Mouse (Mus musculus): ENCODE measurements around the gene Vipr1. TPM values are rescaled to one million over a fixed set of nuclear protein-coding genes. Genes with fewer than 3 reads are reported as not detected.

Gene Vipr1
- polyA plus RNA-seq, 1 experiment from 2014 or later, result 0.26 TPM

DNA sequence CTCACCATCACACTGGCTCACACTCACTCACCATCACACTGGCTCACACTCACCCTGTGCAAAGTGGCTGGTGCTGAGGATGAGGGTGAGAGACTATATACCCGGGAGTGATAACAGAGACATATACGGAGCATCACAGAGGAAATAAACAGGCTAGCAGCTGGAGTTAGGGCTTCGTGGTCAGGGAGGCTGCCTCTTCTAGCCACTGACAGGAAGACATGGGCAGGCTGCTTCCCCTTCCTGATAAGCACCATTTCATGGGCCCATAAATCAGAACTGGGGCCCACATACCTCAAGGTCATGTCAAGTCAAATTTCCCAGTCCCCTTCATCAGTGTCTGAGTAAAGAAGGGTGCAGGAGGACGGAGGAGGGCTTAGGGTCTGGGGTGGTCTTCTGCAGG, 34.6 kb downstream of the Vipr1 start:
- Histone ChIP-seq H3K27me3 (replicated peaks; ENCODE audit: control insufficient read depth, insufficient read depth, low read length) (no peaks in the 10 kb centered on the region), H3K36me3 (ENCODE audit: control insufficient read depth, insufficient read depth, low read length) (no peaks in the 10 kb centered on the region), H3K4me2 (ENCODE audit: low read depth, low read length) (no peak overlapping the region), H3K4me3 (ENCODE audit: low read depth, low read length) (no peak overlapping the region), H3K9me3 (ENCODE audit: control insufficient read depth, low read length) (no peaks in the 10 kb centered on the region), H3K27ac (replicated peaks; ENCODE audit: low read depth, low read length) (no peak overlapping the region), H3K4me1 (ENCODE audit: control insufficient read depth, insufficient read depth, low read length) (no peaks in the 10 kb centered on the region), H3K9ac (ENCODE audit: low read depth, low read length) (no peak overlapping the region)
- no peak for DNase-seq (ENCODE audit: low spot score)
- ATAC-seq (ENCODE audit: low read depth), result no peak
- WGBS, result 76% methylated on average over 4 of the region's 4 CpGs

- 74% methylated on average over 8 of the region's 8 CpGs for WGBS
- DNase-seq (ENCODE audit: low spot score), result no peak
Observed at GRCm38 (mm10) chr9:121677476-121677875, 35.0 kb downstream of the Vipr1 start.

DNA sequence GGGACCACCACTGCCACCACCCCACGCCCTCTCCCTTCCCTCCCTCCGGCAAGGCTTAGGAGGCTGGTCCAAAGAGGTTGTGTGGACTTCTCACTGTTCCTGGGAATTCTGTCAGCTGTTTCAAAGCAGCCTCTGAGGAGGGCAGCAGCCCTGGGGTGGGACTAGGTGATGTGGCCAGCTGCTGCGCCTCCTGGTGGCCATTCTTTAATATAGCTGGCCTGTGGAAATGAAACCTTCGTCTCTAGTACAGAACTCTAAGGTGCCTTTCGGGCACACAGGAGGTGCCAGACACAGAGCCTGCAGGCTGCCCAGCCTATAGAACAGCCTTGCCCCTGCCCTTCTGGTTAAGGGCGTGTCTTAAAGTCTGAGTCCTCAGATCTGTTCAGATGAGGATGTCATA, 37.0 kb downstream of the Vipr1 start:
- 19% methylated on average over 6 of the region's 6 CpGs for WGBS
- peak; percentile 77 for DNase-seq (ENCODE audit: low spot score)

More at GRCm38 (mm10) chr9:121677476-121677875, 35.0 kb downstream of the Vipr1 start:
- Histone ChIP-seq H3K9me3 (ENCODE audit: control insufficient read depth, low read length) (no peaks in the 10 kb centered on the region), H3K27me3 (replicated peaks; ENCODE audit: control insufficient read depth, insufficient read depth, low read length) (no peaks in the 10 kb centered on the region), H3K9ac (ENCODE audit: low read depth, low read length) (no peak overlapping the region), H3K27ac (replicated peaks; ENCODE audit: low read depth, low read length) (no peak overlapping the region), H3K4me1 (ENCODE audit: control insufficient read depth, insufficient read depth, low read length) (no peaks in the 10 kb centered on the region), H3K36me3 (ENCODE audit: control insufficient read depth, insufficient read depth, low read length) (peaks cover 1% of the 10 kb centered on the region; the same call in 1 of the 2 replicates), H3K4me3 (ENCODE audit: low read depth, low read length) (no peak overlapping the region), H3K4me2 (ENCODE audit: low read depth, low read length) (no peak overlapping the region)
- ATAC-seq (ENCODE audit: low read depth), result no peak

DNA sequence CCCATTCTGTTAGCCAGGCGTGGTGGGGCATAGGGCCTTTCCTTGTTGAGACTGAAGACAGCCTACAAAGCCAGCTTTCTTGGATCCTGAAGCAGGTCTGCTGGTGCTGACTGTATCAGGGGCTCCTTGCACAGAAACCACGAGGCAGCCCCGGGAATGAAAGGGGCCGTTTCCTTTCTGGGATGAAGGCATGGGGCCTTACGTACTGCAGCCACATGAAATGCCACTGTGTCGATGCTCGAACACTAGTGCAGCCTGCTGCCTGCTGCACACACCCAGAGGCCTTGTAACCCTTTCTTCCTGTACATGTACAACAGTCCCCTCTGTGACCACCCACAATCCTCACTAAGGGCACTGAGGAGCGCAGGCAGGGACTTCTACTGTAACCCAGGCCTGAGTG, 38.7 kb downstream of the Vipr1 start:
- H3K9ac ChIP-seq (ENCODE audit: low read depth, low read length), result no peak overlapping the region
- H3K27me3 ChIP-seq (replicated peaks; ENCODE audit: control insufficient read depth, insufficient read depth, low read length), result no peaks in the 10 kb centered on the region
- 71% methylated on average over 8 of the region's 8 CpGs for WGBS
- H3K4me3 ChIP-seq (ENCODE audit: low read depth, low read length), result no peak overlapping the region
- ATAC-seq (ENCODE audit: low read depth) (no peak), DNase-seq (ENCODE audit: low spot score) (no peak)
- no peak overlapping the region for H3K4me2 ChIP-seq (ENCODE audit: low read depth, low read length)
- H3K9me3 ChIP-seq (ENCODE audit: control insufficient read depth, low read length), result no peaks in the 10 kb centered on the region
- H3K4me1 ChIP-seq (ENCODE audit: control insufficient read depth, insufficient read depth, low read length), result no peaks in the 10 kb centered on the region
- no peak overlapping the region for H3K27ac ChIP-seq (replicated peaks; ENCODE audit: low read depth, low read length)
- peaks cover 32% of the 10 kb centered on the region; the same call in 1 of the 2 replicates for H3K36me3 ChIP-seq (ENCODE audit: control insufficient read depth, insufficient read depth, low read length)

More for the DNA sequence above, 37.0 kb downstream of the Vipr1 start:
- peak overlapping the region; percentile 12; the same call in 1 of the 2 replicates for H3K9ac ChIP-seq (ENCODE audit: low read depth, low read length)
- H3K27ac ChIP-seq (replicated peaks; ENCODE audit: low read depth, low read length), result no peak overlapping the region
- no peak overlapping the region for H3K4me2 ChIP-seq (ENCODE audit: low read depth, low read length)
- ATAC-seq (ENCODE audit: low read depth), result peak; percentile 88
- no peaks in the 10 kb centered on the region for H3K4me1 ChIP-seq (ENCODE audit: control insufficient read depth, insufficient read depth, low read length)
- H3K27me3 ChIP-seq (replicated peaks; ENCODE audit: control insufficient read depth, insufficient read depth, low read length), result no peaks in the 10 kb centered on the region
- H3K4me3 ChIP-seq (ENCODE audit: low read depth, low read length), result no peak overlapping the region
- peaks cover 19% of the 10 kb centered on the region; the same call in 1 of the 2 replicates for H3K36me3 ChIP-seq (ENCODE audit: control insufficient read depth, insufficient read depth, low read length)
- H3K9me3 ChIP-seq (ENCODE audit: control insufficient read depth, low read length), result no peaks in the 10 kb centered on the region

- Histone ChIP-seq H3K36me3 (ENCODE audit: control insufficient read depth, insufficient read depth, low read length) (peaks cover 35% of the 10 kb centered on the region; the same call in 1 of the 2 replicates), H3K4me1 (ENCODE audit: control insufficient read depth, insufficient read depth, low read length) (no peaks in the 10 kb centered on the region), H3K4me3 (ENCODE audit: low read depth, low read length) (no peak overlapping the region), H3K4me2 (ENCODE audit: low read depth, low read length) (no peak overlapping the region), H3K27ac (replicated peaks; ENCODE audit: low read depth, low read length) (no peak overlapping the region), H3K27me3 (replicated peaks; ENCODE audit: control insufficient read depth, insufficient read depth, low read length) (no peaks in the 10 kb centered on the region), H3K9ac (ENCODE audit: low read depth, low read length) (no peak overlapping the region), H3K9me3 (ENCODE audit: control insufficient read depth, low read length) (no peaks in the 10 kb centered on the region)
- no peak for DNase-seq (ENCODE audit: low spot score)
- 70% methylated on average over 18 of the region's 18 CpGs for WGBS
- ATAC-seq (ENCODE audit: low read depth), result no peak
Observed at GRCm38 (mm10) chr9:121682037-121682680, 39.6 kb downstream of the Vipr1 start.

DNA sequence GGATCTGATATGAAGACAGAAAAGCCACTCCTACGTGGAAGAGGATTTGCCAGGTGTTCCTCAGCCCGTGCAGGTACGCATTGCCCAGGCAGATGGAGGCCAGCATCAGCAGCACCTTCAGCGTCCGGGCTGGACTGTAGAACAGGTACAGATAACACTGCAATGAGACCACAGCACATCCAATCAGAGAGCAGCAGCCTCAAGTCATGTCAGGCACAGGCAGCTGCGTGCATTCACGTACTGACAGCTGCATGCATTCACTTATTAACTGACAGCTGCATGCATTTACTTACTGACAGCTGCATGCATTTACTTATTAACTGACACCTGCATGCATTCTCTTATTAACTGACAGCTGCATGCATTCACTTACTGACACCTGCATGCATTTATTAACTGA, 42.2 kb downstream of the Vipr1 start:
- WGBS, result 82% methylated on average over 7 of the region's 7 CpGs
- H3K9me3 ChIP-seq (ENCODE audit: control insufficient read depth, low read length), result no peaks in the 10 kb centered on the region
- no peaks in the 10 kb centered on the region for H3K4me1 ChIP-seq (ENCODE audit: control insufficient read depth, insufficient read depth, low read length)
- no peak overlapping the region for H3K4me3 ChIP-seq (ENCODE audit: low read depth, low read length)
- peaks cover 45% of the 10 kb centered on the region; the same call in 1 of the 2 replicates for H3K36me3 ChIP-seq (ENCODE audit: control insufficient read depth, insufficient read depth, low read length)
- DNase-seq (ENCODE audit: low spot score) (no peak), ATAC-seq (ENCODE audit: low read depth) (no peak)
- H3K4me2 ChIP-seq (ENCODE audit: low read depth, low read length), result no peak overlapping the region
- no peak overlapping the region for H3K27ac ChIP-seq (replicated peaks; ENCODE audit: low read depth, low read length)
- H3K9ac ChIP-seq (ENCODE audit: low read depth, low read length), result no peak overlapping the region
- H3K27me3 ChIP-seq (replicated peaks; ENCODE audit: control insufficient read depth, insufficient read depth, low read length), result no peaks in the 10 kb centered on the region

DNA sequence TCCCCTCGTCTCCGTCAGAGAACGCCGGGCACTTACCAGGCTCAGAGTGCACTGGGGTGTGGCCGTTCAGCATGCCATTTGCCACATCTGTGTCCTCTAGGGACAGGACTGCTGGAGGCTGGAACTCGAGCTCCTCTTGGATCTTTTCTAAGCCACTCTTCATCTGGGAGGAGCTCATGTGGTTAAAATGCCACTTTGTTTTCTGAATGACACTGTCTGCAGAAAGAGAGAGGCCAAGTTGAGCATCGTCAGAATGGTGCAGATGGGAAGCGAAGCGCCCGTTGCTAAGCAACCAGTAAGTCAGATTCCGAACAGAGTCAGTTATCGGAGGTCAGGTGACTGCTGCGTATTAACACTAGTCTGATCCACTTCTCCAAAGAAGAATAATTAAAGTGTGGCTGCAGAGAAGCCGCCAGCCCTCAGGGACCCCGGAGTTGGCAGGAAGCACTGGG, 47.7 kb downstream of the Vipr1 start:
- no peaks in the 10 kb centered on the region for H3K9me3 ChIP-seq (ENCODE audit: control insufficient read depth, low read length)
- no peak overlapping the region for H3K27ac ChIP-seq (replicated peaks; ENCODE audit: low read depth, low read length)
- no peak overlapping the region for H3K4me3 ChIP-seq (ENCODE audit: low read depth, low read length)
- H3K9ac ChIP-seq (ENCODE audit: low read depth, low read length), result no peak overlapping the region
- DNase-seq (ENCODE audit: low spot score), result peak; percentile 76
- 62% methylated on average over 15 of the region's 15 CpGs for WGBS
- H3K4me2 ChIP-seq (ENCODE audit: low read depth, low read length), result no peak overlapping the region
- no peaks in the 10 kb centered on the region for H3K4me1 ChIP-seq (ENCODE audit: control insufficient read depth, insufficient read depth, low read length)
- ATAC-seq (ENCODE audit: low read depth), result peak; percentile 66
- no peaks in the 10 kb centered on the region for H3K27me3 ChIP-seq (replicated peaks; ENCODE audit: control insufficient read depth, insufficient read depth, low read length)
- H3K36me3 ChIP-seq (ENCODE audit: control insufficient read depth, insufficient read depth, low read length), result peaks cover 45% of the 10 kb centered on the region; the same call in 1 of the 2 replicates

DNA sequence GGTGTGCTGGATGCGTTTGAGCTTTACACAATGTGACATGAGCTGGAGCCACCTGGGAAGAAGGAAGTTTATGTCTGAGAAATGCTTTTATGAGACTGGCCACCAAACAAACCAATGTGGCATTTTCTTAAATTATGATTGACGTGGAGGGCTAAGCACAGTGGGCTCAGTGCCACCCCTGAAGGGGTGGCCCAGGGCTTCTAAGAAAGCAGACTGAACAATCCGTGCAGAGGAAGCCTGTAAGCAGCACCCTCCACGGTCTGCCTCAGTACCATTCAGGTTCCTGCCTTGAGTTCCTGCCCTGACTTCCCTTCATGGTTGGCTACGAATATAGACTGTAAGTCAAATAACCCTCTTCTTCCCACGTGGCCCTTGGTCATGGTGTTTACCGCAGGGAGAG, 48.2 kb downstream of the Vipr1 start:
- Histone ChIP-seq H3K27me3 (replicated peaks; ENCODE audit: control insufficient read depth, insufficient read depth, low read length) (no peaks in the 10 kb centered on the region), H3K27ac (replicated peaks; ENCODE audit: low read depth, low read length) (no peak overlapping the region), H3K36me3 (ENCODE audit: control insufficient read depth, insufficient read depth, low read length) (peaks cover 41% of the 10 kb centered on the region; the same call in 1 of the 2 replicates), H3K4me2 (ENCODE audit: low read depth, low read length) (no peak overlapping the region), H3K9me3 (ENCODE audit: control insufficient read depth, low read length) (no peaks in the 10 kb centered on the region), H3K9ac (ENCODE audit: low read depth, low read length) (no peak overlapping the region), H3K4me3 (ENCODE audit: low read depth, low read length) (no peak overlapping the region), H3K4me1 (ENCODE audit: control insufficient read depth, insufficient read depth, low read length) (no peaks in the 10 kb centered on the region)
- ATAC-seq (ENCODE audit: low read depth), result no peak; the same call in 1 of the 2 replicates
- 79% methylated on average over 7 of the region's 7 CpGs for WGBS
- no peak for DNase-seq (ENCODE audit: low spot score)

DNA sequence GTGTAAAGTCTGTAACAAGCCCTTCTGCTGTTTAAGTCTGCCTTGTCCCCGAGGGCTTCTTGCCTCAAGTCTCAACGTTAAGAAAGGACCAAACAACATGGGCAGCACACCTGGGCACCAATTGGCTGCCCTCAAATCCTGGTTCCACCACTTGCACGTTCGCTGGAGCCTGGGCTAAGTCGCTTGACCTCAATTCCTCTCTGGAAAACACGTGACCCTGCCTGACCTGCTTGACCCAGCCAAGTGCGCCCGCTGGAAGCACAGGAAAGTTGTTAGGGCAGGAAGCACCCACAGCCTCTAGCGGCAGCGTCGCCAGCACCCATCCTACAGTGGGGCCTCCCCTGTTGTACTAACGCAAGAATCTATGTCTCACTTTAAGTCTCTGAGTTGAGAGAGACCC, 52.2 kb downstream of the Vipr1 start:
- Histone ChIP-seq H3K4me1 (ENCODE audit: control insufficient read depth, insufficient read depth, low read length) (no peaks in the 10 kb centered on the region), H3K27ac (replicated peaks; ENCODE audit: low read depth, low read length) (no peak overlapping the region), H3K27me3 (replicated peaks; ENCODE audit: control insufficient read depth, insufficient read depth, low read length) (no peaks in the 10 kb centered on the region), H3K4me2 (ENCODE audit: low read depth, low read length) (no peak overlapping the region), H3K36me3 (ENCODE audit: control insufficient read depth, insufficient read depth, low read length) (peaks cover 32% of the 10 kb centered on the region), H3K9ac (ENCODE audit: low read depth, low read length) (no peak overlapping the region), H3K9me3 (ENCODE audit: control insufficient read depth, low read length) (0 out of 2 replicates have a peak, but pooled peaks cover 2% of the 10 kb centered on the region), H3K4me3 (ENCODE audit: low read depth, low read length) (no peak overlapping the region)
- 80% methylated on average over 11 of the region's 12 CpGs for WGBS
- ATAC-seq (ENCODE audit: low read depth), result no peak
- no peak for DNase-seq (ENCODE audit: low spot score)

Data from embryonic facial prominence, embryonic 14.5 days (tissue).